Mouse (Mus musculus): ENCODE data around the gene Ptprcap.

DNA sequence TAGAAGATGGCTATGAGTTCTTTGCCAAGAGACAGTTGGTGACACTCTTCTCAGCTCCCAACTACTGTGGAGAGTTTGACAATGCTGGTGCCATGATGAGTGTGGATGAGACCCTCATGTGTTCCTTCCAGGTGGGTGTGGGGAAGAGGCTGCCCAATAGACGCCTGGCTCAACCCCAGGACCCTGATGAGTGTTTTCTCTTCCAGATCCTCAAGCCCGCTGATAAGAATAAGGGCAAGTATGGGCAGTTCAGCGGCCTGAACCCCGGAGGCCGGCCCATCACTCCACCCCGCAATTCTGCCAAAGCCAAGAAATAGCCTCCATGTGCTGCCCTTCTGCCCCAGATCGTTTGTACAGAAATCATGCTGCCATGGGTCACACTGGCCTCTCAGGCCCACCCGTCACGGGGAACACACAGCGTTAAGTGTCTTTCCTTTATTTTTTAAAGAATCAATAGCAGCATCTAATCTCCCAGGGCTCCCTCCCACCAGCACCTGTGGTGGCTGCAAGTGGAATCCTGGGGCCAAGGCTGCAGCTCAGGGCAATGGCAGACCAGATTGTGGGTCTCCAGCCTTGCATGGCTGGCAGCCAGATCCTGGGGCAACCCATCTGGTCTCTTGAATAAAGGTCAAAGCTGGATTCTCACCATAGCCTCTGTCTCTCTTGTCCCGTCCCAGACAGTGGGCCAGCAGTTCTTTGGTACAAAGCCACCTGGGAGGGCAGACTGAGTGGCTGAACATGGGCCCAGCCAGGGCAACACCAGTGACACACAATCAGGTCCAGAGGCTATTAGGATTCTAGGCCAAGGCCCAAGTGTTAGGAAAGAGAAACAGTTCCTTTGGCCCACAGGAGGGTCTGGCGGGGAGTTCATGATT, 41.6 kb downstream of the Ptprcap start:
- TF ChIP-seq CTCF (IDR thresholded peaks at IDR 0.05; ENCODE audit: extremely low read depth, insufficient read length, insufficient replicate concordance, low read depth, low read length) (no peak), POLR2A (IDR thresholded peaks at IDR 0.05; ENCODE audit: low read depth, low read length) (no peak)

All from small intestine, adult 2 months (tissue).